Mouse (Mus musculus) large intestine, adult 2 months (tissue): ENCODE results near the gene Il1rn. TPM values are rescaled to one million over a fixed set of nuclear protein-coding genes. Genes with fewer than 3 reads are reported as not detected.
A peak's percentile ranks its signal among the peaks of the same experiment; 100 is the strongest.

ENCODE experiments used
- DNase-seq: peaks from one replicate; pipeline ENCODE4 v3.0.0-alpha.2; 2012; ENCODE audit warnings: low read depth, low spot score
- WGBS: fragments of 180-500 bp; shearing (Covaris S2); methylation state at CpG from one replicate; pipeline ENCODE4 v1.1.7; 2018; 5-methylcytosine and 5-hydroxymethylcytosine counted together
- polyA plus RNA-seq: library from polyadenylated mRNA; depleted of rRNA; stranded (reverse); fragments of >200 nt; gene quantifications from 2 replicates; pipeline ENCODE4 v1.2.3, GENCODE M21; 2012; rRNA removed

Il1rn gene
- polyA plus RNA-seq, 1 experiment = 2.9 TPM

DNA sequence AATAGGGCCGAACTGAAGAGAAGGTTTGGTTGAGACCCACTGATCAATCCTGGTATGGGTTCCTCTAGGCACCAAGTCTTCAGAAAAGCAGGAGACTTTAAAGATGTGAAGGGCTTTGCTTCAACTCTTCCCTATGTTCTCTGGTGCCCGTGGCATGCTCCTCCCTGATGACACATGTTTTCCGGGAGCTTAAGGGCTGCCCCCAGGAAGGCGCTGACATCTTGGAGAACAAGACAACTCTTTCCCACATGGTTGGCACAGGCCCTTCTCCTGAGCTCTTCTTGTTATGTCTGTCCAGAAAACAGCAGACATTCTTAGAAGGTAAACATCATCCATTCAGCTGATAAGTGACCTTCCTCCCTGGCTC lies 31.2 kb downstream of the Il1rn start:
- DNase-seq = no peak
- WGBS = 21% methylated on average over 4 of the region's 4 CpGs

DNA sequence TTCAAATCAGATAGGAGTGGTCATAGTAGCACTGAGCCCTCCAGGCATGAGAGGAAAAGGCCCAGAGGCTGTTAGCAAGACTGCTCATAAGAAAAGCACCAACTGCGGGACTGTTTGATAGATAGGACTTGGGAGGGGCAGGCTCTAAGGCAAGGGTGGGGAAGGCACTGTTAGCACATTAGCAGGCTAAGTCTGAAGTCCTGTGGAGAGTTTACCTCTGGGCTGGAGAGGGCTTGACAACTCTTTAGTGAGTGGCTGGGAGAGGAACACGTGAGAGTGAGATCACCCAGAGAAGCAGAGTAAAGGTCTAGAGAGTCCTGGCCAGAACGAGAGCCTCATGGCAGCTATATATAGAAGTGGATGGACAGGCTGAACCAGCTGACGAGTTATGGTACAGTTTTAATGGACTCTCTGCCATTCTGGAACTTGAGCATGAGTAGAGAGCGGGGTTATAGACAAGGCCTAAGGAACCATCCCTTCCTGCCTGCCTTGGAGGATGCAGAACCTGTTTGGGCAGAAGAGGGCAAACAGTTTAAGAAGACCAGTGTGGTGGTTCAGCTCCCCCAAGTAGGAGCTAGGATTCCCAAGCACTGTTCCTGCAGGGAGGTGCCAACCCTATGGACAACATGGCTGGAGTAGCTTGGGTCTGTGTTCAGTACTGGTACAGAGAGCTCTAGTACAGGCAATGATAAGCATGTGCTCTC lies 42.2 kb downstream of the Il1rn start:
- peak; percentile 94 for DNase-seq
- WGBS = 33% methylated on average over 5 of the region's 5 CpGs

DNA sequence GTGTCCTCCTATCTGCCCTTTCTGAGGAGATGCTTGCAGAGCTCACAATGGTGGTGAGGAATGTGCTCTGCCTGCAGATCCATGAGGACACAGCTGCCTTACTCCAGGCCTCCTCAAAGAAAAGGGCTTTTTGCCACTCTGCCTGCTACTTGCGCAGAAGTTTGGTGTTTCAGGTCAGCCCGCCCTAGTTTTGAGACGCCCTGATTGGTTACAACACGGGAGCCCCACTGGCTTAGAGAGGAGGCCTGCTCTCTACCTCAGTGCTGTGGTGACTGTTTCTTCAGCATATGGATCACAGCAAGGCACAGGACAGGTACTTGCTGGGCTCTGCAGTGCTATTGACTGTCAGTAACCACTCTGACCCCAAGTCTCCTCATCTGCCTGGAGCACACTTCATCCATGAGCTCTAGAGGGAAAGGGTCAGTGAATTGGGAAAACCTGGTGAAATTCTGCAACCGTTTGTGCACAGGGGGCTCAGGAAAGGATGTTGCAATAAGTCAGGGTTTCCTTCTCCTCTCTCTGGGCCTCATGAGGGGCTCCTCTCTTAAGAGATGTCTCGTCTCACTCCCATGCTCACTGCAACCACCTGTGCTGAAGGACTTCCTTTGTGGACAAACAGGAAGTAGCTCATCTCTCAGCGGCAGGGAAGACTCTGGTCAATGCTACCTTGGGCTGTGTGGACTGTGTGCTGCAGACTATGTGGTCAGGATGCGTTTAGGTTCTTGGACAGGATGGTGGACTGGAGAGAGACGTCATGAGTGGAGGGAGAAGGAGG lies 46.0 kb downstream of the Il1rn start:
- no peak for DNase-seq
- WGBS = 81% methylated on average over 9 of the region's 9 CpGs

DNA sequence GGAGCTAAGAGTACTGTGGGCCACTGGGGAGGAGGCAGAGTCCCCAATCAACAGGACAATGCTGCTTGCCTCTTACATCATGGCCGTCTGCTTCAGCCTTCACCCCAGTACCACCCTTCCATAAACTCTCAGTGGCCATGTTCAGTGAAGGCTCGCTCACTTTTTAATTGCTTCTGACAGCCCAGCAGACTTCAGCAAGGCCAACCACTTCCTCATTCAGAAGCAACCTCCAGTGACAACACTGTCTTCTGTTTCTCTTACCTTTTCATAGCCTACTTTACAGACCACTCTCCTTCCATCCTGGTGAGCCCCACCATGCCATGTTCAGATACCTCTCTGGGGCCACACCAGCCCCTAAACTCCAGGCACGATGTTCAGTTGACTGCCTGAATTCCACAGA lies 47.0 kb downstream of the Il1rn start:
- DNase-seq = no peak
- 29% methylated on average over 3 of the region's 3 CpGs for WGBS

DNA sequence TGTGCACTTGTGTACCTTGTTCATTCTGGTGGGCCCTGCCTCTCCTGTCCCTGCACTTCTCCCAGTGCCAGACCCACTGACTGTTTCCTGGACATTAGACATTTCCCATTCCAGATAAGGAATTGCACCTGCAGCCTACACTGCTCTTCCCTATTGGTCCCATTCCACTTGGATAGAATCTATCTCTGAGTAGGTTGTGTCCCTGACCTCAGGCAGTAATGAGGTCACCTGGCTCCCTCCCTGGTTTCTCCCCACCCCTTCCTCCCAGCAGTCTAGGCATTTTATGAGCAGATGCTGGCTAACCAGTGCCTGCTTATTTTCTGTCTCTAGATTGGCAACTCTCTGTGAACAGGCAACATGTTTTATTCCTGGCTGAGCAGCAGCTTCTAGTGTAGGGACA lies 47.7 kb downstream of the Il1rn start:
- DNase-seq = peak; percentile 70

DNA sequence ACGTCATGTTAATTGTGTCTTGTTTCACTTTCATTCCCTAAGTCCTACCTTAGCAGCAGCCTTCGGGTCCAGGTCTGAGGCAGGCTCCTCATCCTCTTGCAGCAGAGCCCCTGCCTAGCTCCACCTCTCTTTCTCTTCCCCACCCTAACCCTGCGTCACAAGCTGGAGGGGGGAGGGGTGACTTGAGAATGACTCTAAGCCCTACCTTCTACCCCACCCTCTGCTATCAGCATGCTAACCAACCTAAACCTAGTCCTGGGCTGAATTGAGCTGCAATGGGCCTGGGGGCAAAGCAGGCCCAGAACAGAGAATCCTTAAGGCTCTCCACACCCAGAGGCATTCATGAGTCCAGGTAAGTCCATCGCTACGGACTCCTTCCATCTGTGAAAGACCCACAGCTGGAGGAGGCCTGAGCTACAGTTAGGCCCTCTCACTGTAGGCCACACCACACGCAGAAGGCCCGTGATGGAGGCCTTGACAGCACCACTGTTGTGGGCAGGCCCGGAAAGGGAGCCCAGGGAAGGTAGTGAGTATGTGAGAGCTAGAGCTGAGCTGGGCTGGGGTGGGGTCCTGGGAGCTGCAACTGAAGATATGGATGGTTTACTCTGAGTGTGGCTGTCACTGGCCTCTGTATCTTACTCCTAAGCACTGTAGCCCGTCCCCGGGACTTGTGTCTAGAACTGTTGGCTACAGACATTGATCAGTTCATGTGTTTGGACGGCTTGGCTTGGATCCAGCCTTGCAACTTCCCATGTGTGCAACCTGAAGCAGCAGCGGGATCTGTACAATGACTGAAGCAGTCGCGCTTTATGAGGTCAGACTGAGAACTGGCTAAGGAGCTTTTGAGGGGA lies 48.7 kb downstream of the Il1rn start:
- peak; percentile 67 for DNase-seq
- 59% methylated on average over 14 of the region's 14 CpGs for WGBS

DNA sequence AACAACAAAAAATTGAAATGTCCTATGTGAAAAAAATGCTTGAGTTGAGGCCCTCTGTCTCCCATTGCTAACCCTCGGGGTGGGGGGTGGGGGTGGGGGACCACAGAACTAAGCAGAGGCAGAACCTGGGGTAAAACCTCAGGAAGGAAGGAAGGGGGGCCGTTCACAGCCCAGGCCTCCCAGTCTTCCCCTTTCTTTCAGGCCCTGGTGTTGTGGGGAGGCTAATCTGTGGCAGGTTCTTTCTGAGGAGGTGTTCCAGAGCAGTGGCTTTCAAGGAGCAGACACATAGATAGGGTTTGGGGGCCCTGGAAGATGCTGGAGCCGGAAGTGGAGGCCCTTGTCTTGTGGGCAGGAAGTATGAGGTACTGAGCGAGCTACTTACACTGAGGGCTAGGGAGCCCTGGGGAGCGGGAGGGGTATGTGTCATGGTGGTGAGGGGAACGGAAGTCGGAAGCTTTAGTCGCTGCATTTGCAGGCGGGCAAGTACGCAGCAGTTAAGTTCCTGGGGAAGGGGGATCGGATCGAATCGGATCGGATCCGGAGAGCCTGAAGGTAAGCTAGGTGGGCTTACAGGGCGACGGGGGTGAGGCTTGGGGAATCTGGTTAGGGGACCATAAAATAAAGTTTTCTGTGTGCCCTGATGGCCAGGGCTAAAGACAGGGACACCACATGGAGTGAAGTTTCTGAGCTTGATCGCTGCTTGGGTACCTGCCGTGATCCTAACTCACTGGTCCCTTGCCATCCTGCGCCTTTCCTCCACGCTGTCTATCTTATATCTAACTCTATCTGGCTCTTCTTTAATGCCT lies 49.7 kb downstream of the Il1rn start:
- WGBS = 90% methylated on average over 21 of the region's 21 CpGs
- no peak for DNase-seq

DNA sequence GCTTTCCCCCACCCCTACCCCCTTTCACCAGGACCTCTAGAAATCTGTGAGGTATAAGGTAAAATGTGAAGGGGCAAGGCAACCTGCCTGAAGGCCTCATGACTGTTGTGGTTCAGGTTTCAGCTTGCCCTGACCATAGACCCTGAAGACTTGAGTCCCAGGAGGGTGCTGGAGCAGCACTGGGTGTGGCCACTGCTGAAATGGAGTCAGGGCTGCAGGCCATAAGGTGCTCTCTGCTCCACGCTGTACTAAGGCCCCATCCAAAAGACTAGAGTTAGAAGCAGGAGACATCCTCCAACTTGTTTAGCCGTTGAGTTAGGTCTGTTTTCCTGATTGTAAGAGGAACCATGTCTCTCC lies 50.3 kb downstream of the Il1rn start:
- WGBS = 73% methylated on average over 2 of the region's 2 CpGs
- DNase-seq = no peak

DNA sequence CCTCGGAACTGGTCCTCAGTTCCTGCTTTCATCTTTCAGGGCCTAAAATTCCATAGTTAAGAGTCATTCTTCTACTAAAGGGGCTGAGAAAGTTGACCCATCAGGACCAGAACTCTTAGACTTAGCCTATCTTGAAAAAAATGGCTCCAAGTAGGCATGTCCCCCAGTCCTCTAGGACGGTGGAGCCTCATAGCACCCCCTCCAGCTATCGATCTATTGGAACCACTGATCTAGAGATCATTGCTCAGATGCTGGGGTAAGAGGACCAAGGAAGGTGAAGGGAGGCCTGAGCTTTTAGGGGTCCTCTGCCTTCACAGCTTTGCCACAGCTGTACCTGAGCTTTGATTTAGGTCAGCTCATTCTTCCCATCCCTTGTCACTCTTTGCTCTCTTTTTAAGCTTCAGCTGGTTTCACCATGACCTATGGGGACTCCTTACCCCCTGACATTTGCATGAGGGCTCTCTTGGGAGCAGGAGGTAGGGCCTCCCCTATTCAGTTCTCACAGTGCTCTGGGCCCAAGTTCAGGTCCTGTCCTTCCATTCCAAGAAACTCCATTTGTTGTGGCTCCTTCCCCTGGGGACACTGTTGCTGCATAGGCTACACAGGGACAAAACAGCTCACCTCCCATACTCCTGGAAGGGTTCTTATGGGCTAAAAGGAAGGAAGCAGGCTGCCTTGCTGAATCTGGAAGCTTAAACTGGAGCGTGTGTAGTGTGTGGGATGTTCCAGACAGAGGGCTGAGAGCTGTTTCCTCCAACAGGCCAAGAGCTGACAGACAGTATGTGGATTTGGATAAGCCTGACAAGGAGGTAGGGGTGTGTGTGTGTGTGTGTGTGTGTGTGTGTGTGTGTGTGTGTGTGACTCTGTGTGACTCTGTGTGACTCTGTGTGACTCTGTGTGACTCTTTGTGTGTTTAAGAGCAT lies 51.0 kb downstream of the Il1rn start:
- DNase-seq = no peak
- WGBS = 84% methylated on average over 4 of the region's 4 CpGs

DNA sequence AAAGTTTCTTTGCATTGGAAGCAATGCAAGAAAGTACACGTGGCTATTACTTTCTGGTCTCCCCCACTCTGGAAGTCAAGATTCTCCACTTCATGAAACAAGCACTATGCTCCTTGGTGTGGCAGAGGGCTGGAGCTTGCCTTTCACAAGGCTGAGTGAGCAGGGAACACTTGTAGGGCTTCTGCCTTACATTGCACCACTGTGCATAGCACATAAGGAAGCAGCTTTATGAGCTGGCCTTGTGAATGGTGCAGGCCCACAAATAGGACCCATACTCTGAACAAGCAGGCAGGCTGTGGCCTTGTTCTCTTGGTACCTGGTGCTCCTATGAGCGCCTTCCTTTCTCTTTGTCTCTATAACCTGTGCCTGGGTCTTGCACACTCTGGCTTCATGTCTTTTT lies 56.6 kb downstream of the Il1rn start:
- 83% methylated on average over 2 of the region's 2 CpGs for WGBS
- no peak for DNase-seq

DNA sequence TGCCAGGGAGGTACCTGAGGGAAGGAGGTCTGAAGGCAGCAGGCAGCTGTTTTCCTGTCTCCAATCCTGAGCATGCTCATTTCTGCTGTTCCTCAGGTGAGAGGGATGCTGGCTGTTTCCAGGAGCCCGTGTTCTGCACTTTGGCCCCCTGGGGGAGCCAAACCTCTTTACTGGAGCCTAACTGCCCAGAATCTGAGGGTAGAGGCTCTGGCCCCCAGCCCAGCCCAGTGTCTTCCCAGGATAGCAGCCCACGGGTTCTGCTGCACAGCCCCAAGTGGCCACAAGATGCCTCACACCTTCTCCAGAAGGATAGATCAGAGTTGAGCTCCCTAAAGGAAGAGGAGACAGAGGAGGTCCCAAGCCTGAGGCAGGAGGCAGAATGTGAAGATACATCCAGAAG lies 60.5 kb downstream of the Il1rn start:
- WGBS = 45% methylated on average over 2 of the region's 2 CpGs
- no peak for DNase-seq

DNA sequence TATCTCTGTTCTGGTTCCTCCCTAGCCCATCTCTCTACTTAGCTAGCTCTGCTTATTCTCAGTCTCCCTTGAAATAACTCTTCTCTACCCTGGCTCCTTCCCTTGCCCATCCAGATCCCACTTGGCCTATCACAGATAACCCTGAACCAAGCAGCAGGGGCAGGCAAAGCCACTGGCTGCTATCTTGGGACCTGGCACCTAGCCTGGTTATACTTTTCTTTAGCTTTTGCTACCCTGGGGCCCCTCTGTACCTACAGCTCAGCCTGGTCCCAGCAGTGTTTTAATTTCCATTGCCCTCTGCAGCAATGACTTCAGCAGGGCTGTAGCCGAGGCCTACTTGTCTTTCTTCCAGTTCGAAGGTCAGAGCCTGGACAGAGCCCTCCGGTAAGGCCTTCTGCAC lies 64.1 kb downstream of the Il1rn start:
- DNase-seq = no peak
- WGBS = 83% methylated on average over 3 of the region's 3 CpGs

Other genes with a start within 250 kb of the Il1rn start
- gene Tbpl2, start 240.3 kb upstream of the Il1rn start, polyA plus RNA-seq = not detected in 2 replicates
- gene Il1f8, start 183.7 kb upstream of the Il1rn start, polyA plus RNA-seq = not detected in 2 replicates
- gene Il1f9, start 150.4 kb upstream of the Il1rn start, polyA plus RNA-seq = not detected in 2 replicates
- not detected in 2 replicates for gene Il1f6, start 121.4 kb upstream of the Il1rn start, polyA plus RNA-seq
- gene Il1f5, start 59.9 kb upstream of the Il1rn start, polyA plus RNA-seq = not detected in 2 replicates
- not detected in 2 replicates for gene Il1f10, start 45.7 kb upstream of the Il1rn start, polyA plus RNA-seq
- gene Psd4, start 30.7 kb downstream of the Il1rn start, polyA plus RNA-seq = 20.1 and 23.3 TPM in 2 replicates
- 5.7 and 9.1 TPM in 2 replicates for gene Pax8, start 138.7 kb downstream of the Il1rn start, polyA plus RNA-seq